Mouse (Mus musculus): ENCODE measurements at regions not wholly inside any gene's neighbourhood (a gene's known extent, or its start where the extent isn't known, plus 50 kb on each side); places are given as distances from the start of the nearest gene placed in this dataset.

DNA sequence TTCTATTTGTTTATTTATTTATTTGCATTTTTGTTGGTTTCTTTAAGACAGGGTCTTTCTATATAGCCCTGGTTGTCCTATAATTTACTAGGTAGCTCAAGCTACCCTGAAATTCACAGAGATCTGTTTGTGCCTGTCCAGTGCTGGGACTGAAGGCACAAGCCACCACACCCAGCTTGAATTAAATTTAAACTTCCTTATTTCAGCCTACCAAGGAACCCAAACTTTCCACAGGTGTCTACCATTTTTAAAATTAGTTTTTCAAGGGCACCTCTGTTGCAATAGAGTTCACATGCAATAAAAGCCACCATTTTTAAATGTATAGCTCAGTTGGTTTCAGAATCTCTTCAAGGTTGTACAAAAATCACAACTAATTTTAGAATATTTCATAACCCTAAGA is 110.2 kb upstream of the Spred1 start:
- in situ Hi-C loops (cut with MboI; ENCODE audit: low pct_unique_long_range_greater_than_20kb in 1 of 2, low sequenced_read_pairs in 2 of 2, unreplicated experiment in 1 of 2): no loop called here

DNA sequence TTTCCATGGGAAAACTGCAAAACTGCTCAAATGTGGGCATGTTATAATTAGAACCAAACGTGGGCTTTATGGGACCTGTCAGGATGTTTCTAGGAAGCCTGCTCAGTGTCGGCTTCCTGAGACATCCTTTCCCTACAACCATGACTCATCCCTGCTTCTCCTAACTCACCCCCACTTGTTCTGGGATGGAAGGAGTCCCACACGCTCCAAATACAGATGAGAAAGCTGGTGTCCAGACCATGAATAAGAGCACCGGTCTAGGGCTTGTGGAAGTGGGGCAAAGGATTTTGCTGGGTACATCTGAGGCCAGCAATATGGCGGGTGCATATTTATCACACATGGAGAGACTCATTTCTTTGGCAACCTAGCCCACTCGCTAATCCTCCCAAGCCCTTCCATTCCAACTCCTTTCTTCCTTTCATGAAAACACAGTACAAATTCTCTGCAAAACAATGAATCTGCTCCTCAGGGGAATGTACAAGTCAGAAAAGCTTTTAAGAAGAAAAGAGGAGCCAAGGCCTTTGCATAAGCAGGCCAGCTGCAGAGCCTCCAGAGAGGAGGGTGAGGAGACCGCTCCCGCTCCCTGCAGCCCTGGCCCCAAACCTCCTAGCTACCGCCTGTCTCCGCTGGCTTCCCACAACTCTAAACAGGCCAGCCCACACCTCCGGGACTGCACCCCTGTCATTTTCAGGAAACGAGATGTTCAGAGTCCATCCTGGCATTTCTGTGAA is 103.1 kb upstream of the Spred1 start:
- in situ Hi-C loops (cut with MboI; ENCODE audit: low pct_unique_long_range_greater_than_20kb in 1 of 2, low sequenced_read_pairs in 2 of 2, unreplicated experiment in 1 of 2): no loop called here

DNA sequence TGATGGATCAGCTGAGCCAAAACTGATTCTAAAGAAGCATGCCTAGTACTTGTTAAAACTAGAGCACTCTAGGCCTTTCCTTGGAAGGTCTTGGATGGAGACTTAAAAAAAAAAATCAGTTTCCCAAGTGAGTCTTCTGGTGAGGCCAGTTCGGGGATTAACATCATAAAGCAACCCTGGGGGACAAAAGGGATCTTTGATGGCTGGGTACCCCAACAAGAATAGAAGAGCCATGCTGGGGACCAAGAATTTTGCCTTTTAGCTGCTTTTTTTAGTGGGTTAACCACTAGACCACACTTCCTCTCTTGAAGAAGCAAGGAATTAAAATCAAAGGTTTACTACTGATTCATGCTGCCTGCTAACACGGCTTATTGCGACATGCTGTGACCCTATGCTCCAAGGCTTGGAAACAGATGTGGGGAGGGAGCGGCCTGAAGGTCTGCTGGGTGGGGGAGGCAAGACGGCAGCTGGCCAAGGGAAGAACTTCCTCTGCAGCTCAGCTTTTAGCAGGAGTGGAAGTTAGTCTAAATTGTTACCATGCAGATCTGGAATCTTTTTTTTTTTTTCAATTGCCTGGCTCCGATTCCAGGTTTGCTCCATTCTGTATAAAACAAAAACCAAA is 102.1 kb upstream of the Spred1 start:
- in situ Hi-C loops (cut with MboI; ENCODE audit: low pct_unique_long_range_greater_than_20kb in 1 of 2, low sequenced_read_pairs in 2 of 2, unreplicated experiment in 1 of 2): no loop called here

DNA sequence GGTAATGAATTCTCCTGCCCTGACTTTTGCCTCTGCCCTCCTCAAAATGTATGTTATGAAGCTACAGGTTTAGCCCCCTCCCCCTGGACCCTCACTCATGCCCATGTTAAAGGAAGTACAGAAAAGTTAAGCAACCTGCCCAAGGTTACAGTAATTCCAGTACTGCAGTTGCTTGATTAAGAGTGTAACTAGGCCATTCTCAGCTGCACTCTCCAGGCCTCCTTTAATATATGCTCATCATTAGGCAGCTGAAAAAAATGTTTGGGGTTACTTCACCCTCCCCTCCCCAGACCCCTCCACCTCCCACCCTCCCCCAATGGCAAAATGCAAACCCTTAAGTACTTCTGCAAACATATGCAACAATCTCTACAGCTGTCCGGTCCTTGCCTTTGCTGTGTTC is 101.6 kb upstream of the Spred1 start:
- in situ Hi-C loops (cut with MboI; ENCODE audit: low pct_unique_long_range_greater_than_20kb in 1 of 2, low sequenced_read_pairs in 2 of 2, unreplicated experiment in 1 of 2): no loop called here

DNA sequence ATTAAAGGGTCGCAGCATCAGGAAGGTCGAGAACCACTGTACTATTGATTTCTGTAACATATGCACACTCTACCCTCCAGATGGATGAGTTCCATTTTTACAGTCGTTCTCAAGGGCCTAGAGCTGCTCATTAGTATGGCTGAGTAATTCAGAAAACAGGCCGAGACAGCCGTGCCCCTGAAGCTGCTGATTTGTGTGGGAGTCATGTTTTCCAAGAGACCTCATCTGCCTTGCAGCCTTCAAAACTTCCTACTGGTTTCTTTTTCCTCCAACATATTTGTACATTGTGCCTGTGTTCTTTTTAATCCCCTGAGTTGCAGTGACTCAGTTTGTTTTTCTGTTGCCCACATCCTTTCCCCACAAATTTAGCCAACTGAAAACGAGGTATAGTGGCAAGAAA is 99.4 kb upstream of the Spred1 start:
- in situ Hi-C loops (cut with MboI; ENCODE audit: low pct_unique_long_range_greater_than_20kb in 1 of 2, low sequenced_read_pairs in 2 of 2, unreplicated experiment in 1 of 2): no loop called here

DNA sequence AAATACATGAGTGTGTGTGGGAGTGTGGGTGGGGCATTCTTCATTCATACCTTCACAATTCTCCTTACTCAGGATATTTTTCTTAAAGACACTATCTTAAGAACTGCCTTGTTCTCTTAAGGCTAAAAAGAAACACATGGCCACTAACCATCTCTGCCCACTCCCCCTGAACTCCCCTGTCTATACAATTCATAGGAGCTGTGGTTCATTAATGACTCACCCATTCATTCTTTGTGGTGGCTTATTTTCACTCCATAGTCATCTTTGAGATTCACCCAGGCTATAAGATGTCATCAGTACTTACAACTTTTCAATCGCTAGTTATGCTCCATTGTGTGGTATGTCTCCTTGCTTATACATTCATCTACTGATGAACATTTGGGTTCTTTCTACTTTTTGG is 97.7 kb upstream of the Spred1 start:
- in situ Hi-C loops (cut with MboI; ENCODE audit: low pct_unique_long_range_greater_than_20kb in 1 of 2, low sequenced_read_pairs in 2 of 2, unreplicated experiment in 1 of 2): no loop called here

DNA sequence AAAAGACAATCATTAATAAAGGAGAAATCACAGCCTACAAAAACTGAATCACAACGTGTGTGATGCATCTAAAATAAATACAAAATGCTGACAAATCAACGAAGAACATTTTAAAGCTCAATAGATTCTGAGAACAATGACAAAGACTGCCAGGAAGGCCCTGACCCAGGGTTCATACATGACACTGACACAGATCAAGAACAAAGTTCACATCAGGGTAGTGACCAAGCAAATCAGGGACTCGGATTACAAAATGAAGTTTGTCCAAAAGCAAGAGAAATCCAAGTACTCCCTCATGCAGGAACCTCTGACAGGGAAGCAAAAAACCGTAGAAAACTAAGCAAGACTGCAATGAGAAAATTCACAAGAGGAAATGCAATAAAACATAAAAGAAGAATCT is 94.1 kb upstream of the Spred1 start:
- in situ Hi-C loops (cut with MboI; ENCODE audit: low pct_unique_long_range_greater_than_20kb in 1 of 2, low sequenced_read_pairs in 2 of 2, unreplicated experiment in 1 of 2): no loop called here

DNA sequence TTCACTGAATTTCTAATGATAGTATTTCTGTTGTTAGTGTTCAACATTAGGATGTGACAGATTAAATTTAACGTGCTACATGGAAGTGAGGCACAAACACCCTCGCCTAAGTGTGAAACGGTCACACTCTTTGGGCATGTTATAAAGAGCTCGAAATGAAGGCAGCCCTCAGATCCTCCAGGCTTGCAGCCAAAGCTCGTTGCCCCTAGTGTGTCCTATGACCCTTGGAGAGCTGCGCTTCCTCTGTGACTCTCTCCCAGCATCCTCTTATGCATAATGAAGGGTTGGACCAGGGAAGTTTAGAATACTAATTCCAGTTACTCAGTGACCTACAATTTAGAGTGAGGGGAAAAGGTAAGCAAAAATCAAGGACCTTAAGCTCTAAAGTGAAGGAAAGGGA is 92.4 kb upstream of the Spred1 start:
- in situ Hi-C loops (cut with MboI; ENCODE audit: low pct_unique_long_range_greater_than_20kb in 1 of 2, low sequenced_read_pairs in 2 of 2, unreplicated experiment in 1 of 2): no loop called here

DNA sequence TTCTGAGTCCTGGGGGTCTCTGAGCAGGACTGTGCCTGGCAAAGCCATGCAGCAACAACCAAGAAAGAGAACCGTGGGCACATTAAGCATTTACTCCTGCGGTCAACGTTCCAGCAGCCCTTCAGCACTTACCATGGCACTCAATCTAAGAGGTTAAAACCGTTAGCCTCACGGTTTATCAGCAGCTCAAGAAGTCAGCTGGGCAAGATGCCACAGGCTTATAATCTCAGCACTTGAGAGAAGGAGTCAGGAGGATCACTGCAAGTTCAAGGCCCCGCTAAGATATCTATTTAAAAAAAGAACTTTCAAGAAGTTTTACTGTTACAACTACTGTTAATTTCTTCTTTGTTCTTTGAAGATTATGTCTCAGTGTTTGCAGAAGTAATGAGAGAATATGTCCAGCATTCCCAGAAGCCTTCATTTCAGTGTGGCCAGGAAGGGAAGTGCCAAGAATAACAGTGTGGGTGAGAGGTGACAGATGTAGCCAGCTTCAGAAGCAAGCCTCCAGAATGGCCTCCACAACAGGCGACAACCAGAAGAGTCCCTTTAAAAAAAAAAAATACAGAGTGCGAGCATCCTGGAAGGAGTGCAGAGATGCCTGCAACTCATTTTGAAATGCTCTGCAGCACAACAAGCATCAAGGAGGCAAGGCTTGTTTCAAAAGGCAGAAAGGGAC is 84.8 kb upstream of the Spred1 start:
- in situ Hi-C loops (cut with MboI; ENCODE audit: low pct_unique_long_range_greater_than_20kb in 1 of 2, low sequenced_read_pairs in 2 of 2, unreplicated experiment in 1 of 2): no loop called here

DNA sequence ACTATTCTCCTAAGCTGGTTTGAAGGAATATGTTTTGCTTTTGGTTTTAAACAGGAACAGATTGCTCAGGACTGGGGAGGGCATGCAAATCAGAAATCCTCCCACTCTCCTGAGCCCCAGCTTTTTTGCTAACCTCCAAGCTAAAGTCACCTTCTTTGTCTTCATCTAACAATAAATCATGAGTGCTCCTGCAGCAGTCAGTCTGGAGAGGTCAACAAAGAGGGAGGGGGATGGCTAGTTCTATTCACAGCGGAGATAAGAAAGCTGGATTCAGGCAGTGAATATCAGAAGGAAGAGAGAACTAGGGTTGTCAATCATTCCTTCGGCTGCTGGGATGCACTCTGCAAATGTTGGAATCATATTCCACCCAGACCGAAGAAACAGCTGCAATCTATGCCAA is 81.0 kb upstream of the Spred1 start:
- in situ Hi-C loops (cut with MboI; ENCODE audit: low pct_unique_long_range_greater_than_20kb in 1 of 2, low sequenced_read_pairs in 2 of 2, unreplicated experiment in 1 of 2): no loop called here

DNA sequence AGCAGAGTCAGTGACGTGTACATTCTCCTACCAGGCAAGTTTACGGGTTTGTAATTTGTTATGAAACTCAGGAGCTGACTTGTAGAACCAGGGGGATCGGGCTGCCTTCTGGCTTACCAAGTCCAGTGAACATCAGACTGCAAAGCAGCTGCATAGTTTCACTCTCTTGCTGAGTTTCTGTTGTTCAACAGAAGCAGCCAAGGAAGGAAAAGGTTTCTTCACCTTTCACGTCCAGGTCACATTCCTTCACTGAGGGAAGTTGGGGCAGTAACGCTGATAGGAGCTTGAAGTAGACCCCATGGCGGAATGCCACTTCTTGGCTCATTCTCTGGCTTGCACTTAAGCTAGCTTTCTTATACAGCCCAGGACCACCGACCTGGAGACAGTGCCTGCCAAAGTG is 77.3 kb upstream of the Spred1 start:
- in situ Hi-C loops (cut with MboI; ENCODE audit: low pct_unique_long_range_greater_than_20kb in 1 of 2, low sequenced_read_pairs in 2 of 2, unreplicated experiment in 1 of 2): no loop called here

DNA sequence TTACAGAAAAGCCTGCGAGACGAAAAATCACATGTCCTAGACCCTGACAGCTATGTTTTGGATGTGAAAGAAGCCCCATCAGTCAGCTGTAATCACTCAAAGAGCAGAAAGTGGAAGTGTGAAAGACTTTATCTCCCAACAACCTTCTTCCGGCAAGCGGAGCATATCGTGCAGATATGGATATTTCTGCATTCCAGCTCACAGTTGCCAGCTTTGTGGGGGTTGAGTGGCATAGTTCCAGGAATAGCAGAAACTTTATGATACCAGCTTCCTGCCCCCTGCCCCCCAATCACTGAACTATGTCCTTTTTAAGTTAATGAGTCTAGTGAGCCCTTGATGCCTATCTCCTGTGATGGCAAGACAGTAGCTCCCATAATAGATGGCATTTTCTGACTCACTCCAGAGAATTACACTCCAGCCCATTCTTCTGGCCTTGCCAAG is 72.9 kb upstream of the Spred1 start:
- in situ Hi-C loops (cut with MboI; ENCODE audit: low pct_unique_long_range_greater_than_20kb in 1 of 2, low sequenced_read_pairs in 2 of 2, unreplicated experiment in 1 of 2): no loop called here

DNA sequence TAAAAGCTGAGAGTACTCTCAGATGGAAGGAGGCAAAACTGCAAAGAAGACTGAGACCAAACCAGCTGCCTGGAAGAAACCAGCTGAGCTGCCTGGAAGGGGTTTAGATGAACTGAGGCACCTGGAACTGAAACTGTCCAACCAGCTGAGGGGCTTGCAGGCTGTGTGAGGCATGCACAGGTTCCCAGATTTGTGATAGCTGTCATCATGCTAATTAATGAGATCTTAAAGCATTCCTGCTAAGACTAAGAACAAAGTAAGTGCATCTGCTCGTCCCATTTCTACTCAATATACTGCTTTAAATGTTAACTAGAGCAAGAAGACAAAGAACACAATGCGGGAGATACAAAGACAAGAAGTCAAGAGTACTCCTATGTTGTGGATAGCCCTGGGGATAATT is 71.1 kb upstream of the Spred1 start:
- in situ Hi-C loops (cut with MboI; ENCODE audit: low pct_unique_long_range_greater_than_20kb in 1 of 2, low sequenced_read_pairs in 2 of 2, unreplicated experiment in 1 of 2): no loop called here

DNA sequence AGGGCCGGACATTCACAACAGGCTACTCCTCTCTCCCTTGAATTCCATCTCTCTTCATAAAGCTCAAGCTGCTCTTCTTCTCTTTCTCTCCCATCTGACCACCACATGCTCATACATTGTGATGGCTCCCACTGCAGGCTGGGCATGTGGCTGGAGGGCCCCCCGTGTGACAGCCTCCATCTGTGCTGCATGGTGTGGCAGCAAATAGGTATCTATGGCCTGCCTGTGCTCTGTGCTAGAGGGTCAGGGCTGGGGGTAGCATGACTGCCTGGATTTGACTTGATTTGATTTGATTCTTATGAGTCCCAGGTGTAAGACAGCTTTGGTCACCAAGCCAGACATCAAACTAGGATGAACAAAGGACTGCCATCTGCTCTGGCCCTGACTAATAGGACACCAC is 57.0 kb upstream of the Spred1 start:
- in situ Hi-C loops (cut with MboI; ENCODE audit: low pct_unique_long_range_greater_than_20kb in 1 of 2, low sequenced_read_pairs in 2 of 2, unreplicated experiment in 1 of 2): no loop called here

DNA sequence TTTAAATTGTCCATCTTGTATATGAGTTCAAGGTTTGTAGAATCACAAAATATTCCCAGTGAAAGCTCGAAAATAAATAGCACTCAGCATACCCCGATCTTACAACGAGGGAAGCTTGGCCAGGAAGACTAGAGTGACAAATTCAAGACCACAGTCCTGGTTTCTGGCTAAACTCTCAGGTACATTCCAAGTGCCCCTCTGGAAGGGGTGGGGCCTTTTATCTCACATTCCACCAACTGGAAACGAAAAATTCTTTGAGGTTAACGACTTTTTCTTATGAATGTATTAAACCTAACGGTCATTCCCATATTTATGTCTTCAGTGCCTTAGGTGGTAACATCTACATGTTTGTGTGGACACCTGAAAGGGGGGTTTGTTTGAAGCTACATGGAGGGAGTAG is 50.8 kb upstream of the Spred1 start:
- in situ Hi-C loops (cut with MboI; ENCODE audit: low pct_unique_long_range_greater_than_20kb in 1 of 2, low sequenced_read_pairs in 2 of 2, unreplicated experiment in 1 of 2): no loop called here

DNA sequence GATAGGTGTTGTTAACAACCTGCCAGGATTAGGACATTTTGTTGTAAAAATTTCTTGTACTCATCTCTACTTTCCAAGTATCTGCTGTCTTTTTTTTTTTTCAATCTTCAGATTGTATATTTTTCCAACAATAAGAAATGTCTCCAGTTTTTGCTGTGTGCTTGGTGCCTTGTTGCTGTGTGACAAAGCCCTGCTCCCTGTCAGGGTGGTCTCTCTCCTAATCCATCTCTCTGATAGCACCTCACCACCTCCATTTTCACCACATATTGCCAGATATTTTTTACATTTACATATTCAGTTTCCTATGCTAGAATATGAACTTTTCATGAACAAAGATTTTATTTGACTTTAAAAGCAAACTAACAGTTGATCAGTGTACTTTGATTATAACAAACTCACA is 50.1 kb upstream of the Spred1 start:
- in situ Hi-C loops (cut with MboI; ENCODE audit: low pct_unique_long_range_greater_than_20kb in 1 of 2, low sequenced_read_pairs in 2 of 2, unreplicated experiment in 1 of 2): no loop called here

Measured in mouse embryonic stem cell (cell line).